Mouse (Mus musculus) olfactory bulb, adult 2 months (tissue): Measurements from ENCODE around the gene Zfp384.

Experiments used
- CTCF ChIP-seq: fragments of 200-500 bp; IDR thresholded peaks from 2 replicates; pipeline ENCODE4 v1.5.1; 2012; ENCODE audit warnings: low read depth, mild to moderate bottlenecking, low read length, moderate library complexity; ENCODE audit not compliant: insufficient read depth
- POLR2A ChIP-seq: fragments of 200-500 bp; IDR thresholded peaks from 2 replicates; pipeline ENCODE4 v1.6.1; 2012; ENCODE audit warnings: mild to moderate bottlenecking, low read depth, low read length, moderate library complexity; ENCODE audit not compliant: insufficient read depth

DNA sequence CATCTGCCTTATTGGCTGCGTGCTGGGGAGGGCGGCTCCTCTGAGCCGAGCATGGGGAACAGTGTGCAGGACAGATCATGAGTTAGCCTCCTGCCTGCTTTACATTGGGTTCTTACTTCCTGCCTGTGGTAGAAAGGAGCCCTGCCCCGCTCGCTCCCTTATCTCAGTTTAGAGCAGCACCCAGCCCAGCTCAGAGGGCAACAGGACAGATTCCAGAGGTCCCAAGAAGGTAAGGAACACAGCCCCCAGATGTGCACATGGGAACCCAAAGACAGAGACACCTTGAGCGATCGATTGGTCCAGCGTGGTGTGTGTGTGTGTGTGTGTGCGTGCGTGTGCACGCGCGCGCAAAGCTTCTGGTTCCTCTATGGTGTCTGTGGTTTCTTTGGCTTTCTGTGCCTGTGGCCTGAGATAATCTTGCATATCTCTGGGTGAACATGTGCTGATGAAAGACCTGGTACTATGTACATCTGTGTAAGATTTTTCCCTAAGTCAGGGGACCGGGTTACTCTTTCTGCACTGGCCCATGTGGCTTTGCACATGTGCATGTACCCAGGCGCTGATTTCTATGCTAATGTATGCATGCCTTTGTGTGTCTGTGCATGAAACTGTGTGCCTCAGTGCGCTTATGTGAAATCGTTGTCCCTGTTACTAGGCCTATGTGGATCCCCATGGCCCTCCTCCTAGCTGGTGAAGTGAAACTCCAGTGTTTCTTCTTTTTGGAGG, 62.4 kb downstream of the Zfp384 start:
- no peak for TF ChIP-seq CTCF
- TF ChIP-seq POLR2A = no peak
